Comparison of ENCODE assay signal across 8 mouse cellular contexts in genomic region chr9:24937731-24938130, GRCm38 (mm10).
DNase-seq lines count a peak whose midpoint lies in the region; ATAC-seq and TF ChIP-seq lines count a peak whose summit lies in the region.

No protein-coding gene starts in this region.

- H3K4me3 ChIP-seq in kidney, embryonic 14.5 days (ENCODE audit: low read length) = no peak overlapping the region
- no peak overlapping the region for H3K4me3 ChIP-seq in CH12.LX (replicated peaks in 1 of 3; ENCODE audit: low read depth in 2 of 3, low read length in 2 of 3, poor library complexity in 1 of 3)

- no peak for ATAC-seq in kidney, embryonic 14.5 days (ENCODE audit: low FRiP score, low TSS enrichment)
- no peak for ATAC-seq in activated CD4-positive, CD25-positive, alpha-beta regulatory T cell, adult 4 months

- no peaks in the 10 kb centered on the region for H3K9me3 ChIP-seq in kidney, embryonic 14.5 days (ENCODE audit: control insufficient read depth, low read length)
- H3K9me3 ChIP-seq in CH12.LX (replicated peaks; ENCODE audit: low read length) = no peaks in the 10 kb centered on the region

- dilution Hi-C loops in CH12.LX (cut with MboI; ENCODE audit: extremely low pct_ligation_motif_present, extremely low pct_unique_long_range_greater_than_20kb, low sequenced_read_pairs) = no loop called here

- TF ChIP-seq EP300 in CH12.LX (IDR thresholded peaks at IDR 0.05; ENCODE audit: low read length) = no peak

- H3K4me1 ChIP-seq in kidney, embryonic 14.5 days (ENCODE audit: control insufficient read depth, insufficient read depth, low read length) = no peaks in the 10 kb centered on the region
- H3K4me1 ChIP-seq in CH12.LX (ENCODE audit: control insufficient read depth in 1 of 2, insufficient read depth in 2 of 2) = peaks cover 0 to 4% of the 10 kb centered on the region in 2 experiments; a peak in 2 of 4 replicates

- TF ChIP-seq CTCF in CH12.LX (conservative IDR thresholded peaks at IDR 0.05 in 1 of 2, IDR thresholded peaks at IDR 0.05 in 1 of 2; ENCODE audit: low read depth in 2 of 2, low read length in 2 of 2) = peak; percentile 24 to 75; a peak in 2 of 4 replicates

- TF ChIP-seq RAD21 in CH12.LX (IDR thresholded peaks at IDR 0.05; ENCODE audit: low read depth, low read length) = peak; percentile 56

- WGBS in kidney, embryonic 14.5 days = 63% methylated on average over 3 of the region's 3 CpGs

- no peak overlapping the region for H3K27ac ChIP-seq in kidney, embryonic 14.5 days (ENCODE audit: low read depth, low read length)
- no peak overlapping the region for H3K27ac ChIP-seq in CH12.LX (ENCODE audit: insufficient read depth, low read depth)

- no peaks in the 10 kb centered on the region for H3K79me2 ChIP-seq in CH12.LX (replicated peaks; ENCODE audit: control insufficient read depth, extremely low read depth, insufficient read depth, poor library complexity, severe bottlenecking)

- peak; percentile 45 for DNase-seq in kidney, postnatal 10 days
- peak; percentile 39 for DNase-seq in CH12.LX (ENCODE audit: extremely low read depth)
- DNase-seq in adrenal gland, adult 2 months = peak; percentile 33
- peak; percentile 12 for DNase-seq in kidney, postnatal 14 days
- no peak for DNase-seq in right cerebral cortex, postnatal 10 days (ENCODE audit: low spot score in 2 of 2)
- no peak for DNase-seq in frontal cortex, postnatal 36 days (ENCODE audit: low spot score in 2 of 2)

- no peak for TF ChIP-seq POLR2A in CH12.LX (IDR thresholded peaks at IDR 0.05; ENCODE audit: low read depth, low read length)

- in situ Hi-C loops in CH12.LX (cut with MboI; ENCODE audit: low pct_ligation_motif_present, low pct_unique_long_range_greater_than_20kb, low sequenced_read_pairs) = no loop called here

- H3K4me2 ChIP-seq in kidney, embryonic 14.5 days (replicated peaks; ENCODE audit: low read depth, low read length) = no peak overlapping the region
- no peak overlapping the region for H3K4me2 ChIP-seq in CH12.LX (ENCODE audit: insufficient read depth, low read depth, poor library complexity, severe bottlenecking)

- H3K36me3 ChIP-seq in kidney, embryonic 14.5 days (ENCODE audit: control insufficient read depth, insufficient read depth, low read length) = no peaks in the 10 kb centered on the region
- H3K36me3 ChIP-seq in CH12.LX (replicated peaks in 1 of 2; ENCODE audit: control insufficient read depth in 1 of 2, insufficient read depth in 1 of 2, low read length in 1 of 2) = no peaks in the 10 kb centered on the region

- H3K9ac ChIP-seq in kidney, embryonic 14.5 days (ENCODE audit: low read depth, low read length) = no peak overlapping the region
- no peak overlapping the region for H3K9ac ChIP-seq in CH12.LX (ENCODE audit: insufficient read depth, low read depth)

- H3K27me3 ChIP-seq in kidney, embryonic 14.5 days (ENCODE audit: control insufficient read depth, insufficient read depth, low read length) = no peaks in the 10 kb centered on the region
- no peaks in the 10 kb centered on the region for H3K27me3 ChIP-seq in CH12.LX (replicated peaks)

TF ChIP-seq in CH12.LX, 34 proteins besides CTCF, POLR2A, EP300 and RAD21:
- TF ChIP-seq ZMIZ1 (IDR thresholded peaks at IDR 0.05; ENCODE audit: low read depth, low read length) (no peak), RCOR1 (conservative IDR thresholded peaks at IDR 0.05; ENCODE audit: low read depth, low read length) (no peak), HCFC1 (IDR thresholded peaks at IDR 0.05; ENCODE audit: low read depth, low read length) (no peak), POLR2AphosphoS2 (IDR thresholded peaks at IDR 0.05; ENCODE audit: low read depth, low read length) (no peak), MAFK (IDR thresholded peaks at IDR 0.05; ENCODE audit: insufficient replicate concordance, low read length) (no peak), IRF4 (IDR thresholded peaks at IDR 0.05; ENCODE audit: low read depth, low read length) (no peak), BHLHE40 (IDR thresholded peaks at IDR 0.05; ENCODE audit: low read depth, low read length) (no peak), USF1 (IDR thresholded peaks at IDR 0.05; ENCODE audit: low read depth, low read length) (no peak), SMC3 (IDR thresholded peaks at IDR 0.05; ENCODE audit: low read depth, low read length) (peak; percentile 83)

Comparison
In these comparisons a context has a peak if more than half of its experiments do, and no peak if none do; other contexts are left out.
1. DNase-seq: peak in kidney, postnatal 10 days (single experiment), CH12.LX (single experiment), adrenal gland, adult 2 months (single experiment) and kidney, postnatal 14 days (single experiment); none in right cerebral cortex, postnatal 10 days (0 of 2) and frontal cortex, postnatal 36 days (0 of 2).